Mouse (Mus musculus) adrenal gland, adult 2 months (tissue): ENCODE data around the gene Ugt2b37. TPM values are rescaled to one million over a fixed set of nuclear protein-coding genes. Genes with fewer than 3 reads are reported as not detected.
A peak's percentile ranks its signal among the peaks of the same experiment; 100 is the strongest.
"Not testable (repeated sequence)": the region's sequence is repeated elsewhere in the genome, so short reads cannot be mapped to it uniquely, and the experiment has no call there.

Source experiments
- DNase-seq: peaks from one replicate; pipeline ENCODE4 v3.0.0; 2021
- long read RNA-seq: library from polyadenylated mRNA; stranded (forward); transcript quantifications from one replicate; pipeline ENCODE4 v2.0.0, GENCODE M21; 2021
- polyA plus RNA-seq: library from polyadenylated mRNA; depleted of rRNA; stranded (reverse); fragments of >200 nt; gene quantifications from 2 replicates; pipeline ENCODE4 v1.2.3, GENCODE M21; 2012; rRNA removed
- total RNA-seq, 2 experiments: library from RNA; stranded (reverse); gene quantifications; 2 replicates each; pipeline ENCODE4 v1.2.3; 2021

The Ugt2b37 gene
- under 1 TPM in 1 of 2 experiments, not detected in 1; 0.20 TPM for total RNA-seq
- polyA plus RNA-seq = not detected in 2 replicates
- long read RNA-seq = 0 reads

DNA sequence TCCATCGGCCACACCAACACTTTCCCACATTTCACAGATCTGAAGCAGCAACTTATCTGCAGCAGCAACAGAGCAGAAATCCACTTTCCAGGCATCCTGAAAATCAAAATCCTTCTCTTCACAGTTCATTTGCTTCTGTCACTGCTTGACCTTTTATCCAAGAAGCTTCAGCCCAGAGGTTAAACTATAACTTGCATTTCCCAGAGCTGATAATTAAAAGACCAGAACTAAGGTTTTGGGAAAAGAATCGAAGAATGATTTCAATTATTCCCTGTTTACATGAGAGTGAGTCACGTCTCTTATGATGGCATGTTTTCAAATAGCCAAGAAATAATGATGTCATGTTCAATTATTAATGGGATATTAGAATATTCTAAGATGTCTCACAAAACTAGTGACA, at the start of gene Ugt2b37:
Gene Ugt2b37, minus strand, starts transcription at position 129 of the 400 bp plus-strand sequence.
- DNase-seq = not testable (repeated sequence)

DNA sequence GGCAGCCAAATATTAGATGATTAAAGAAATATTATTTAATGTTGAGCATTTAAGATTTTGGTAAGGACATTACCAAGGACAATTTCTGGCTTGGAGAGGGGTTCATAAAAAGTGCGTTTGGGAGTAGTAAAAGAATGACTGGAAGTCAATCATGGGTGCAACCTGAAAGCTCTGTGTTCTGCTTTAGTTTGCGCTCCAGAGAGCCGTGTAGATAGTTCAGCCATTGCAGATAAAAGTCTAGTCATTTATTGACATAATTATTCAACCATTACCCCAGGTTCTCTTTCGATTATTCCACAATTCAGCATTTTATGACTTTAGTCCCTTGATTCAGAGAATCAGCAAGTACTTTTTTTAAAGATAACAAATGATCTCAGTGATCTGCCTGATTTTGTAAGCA, 31.6 kb upstream of the Ugt2b37 start:
- not testable (repeated sequence) for DNase-seq

DNA sequence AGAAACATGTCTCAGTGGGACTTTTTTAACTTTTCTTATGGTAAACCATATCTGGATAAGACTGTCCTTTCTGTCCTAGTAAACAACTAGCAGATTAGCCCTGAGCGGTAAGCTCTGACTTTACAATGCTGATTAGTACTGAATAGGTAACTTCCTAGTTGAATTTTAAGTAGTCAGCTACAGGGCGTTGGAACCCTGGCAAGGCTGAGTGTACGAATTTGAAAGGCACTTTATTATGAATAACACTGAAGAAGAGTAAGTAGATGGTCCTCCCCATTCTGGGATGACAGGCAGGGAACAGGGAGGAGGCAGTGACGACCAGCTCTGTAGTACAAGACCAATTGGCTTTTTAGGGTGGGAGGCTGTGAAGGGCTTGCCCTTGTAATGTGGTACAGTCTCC, 21.4 kb upstream of the Ugt2b37 start:
- DNase-seq = not testable (repeated sequence)

DNA sequence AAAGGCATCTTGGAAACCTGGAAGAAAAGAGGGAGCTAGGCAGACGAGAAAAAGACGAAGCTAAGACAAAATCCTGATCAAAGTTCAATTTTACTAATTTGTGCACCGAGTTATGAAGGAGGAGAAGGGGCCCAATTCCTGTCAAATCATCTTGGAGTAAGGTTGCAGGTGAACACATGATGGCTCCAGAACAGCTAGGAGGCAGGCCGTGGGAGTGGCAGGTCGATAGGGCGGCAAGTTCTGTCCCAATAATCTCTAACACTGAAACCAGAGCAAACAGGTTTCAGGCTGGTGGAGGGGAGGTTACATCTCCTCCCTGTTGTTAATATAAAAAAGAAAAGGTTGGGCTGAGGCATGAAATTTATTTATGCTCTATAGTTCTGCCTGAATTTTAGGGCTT, 21.0 kb upstream of the Ugt2b37 start:
- DNase-seq = no peak

DNA sequence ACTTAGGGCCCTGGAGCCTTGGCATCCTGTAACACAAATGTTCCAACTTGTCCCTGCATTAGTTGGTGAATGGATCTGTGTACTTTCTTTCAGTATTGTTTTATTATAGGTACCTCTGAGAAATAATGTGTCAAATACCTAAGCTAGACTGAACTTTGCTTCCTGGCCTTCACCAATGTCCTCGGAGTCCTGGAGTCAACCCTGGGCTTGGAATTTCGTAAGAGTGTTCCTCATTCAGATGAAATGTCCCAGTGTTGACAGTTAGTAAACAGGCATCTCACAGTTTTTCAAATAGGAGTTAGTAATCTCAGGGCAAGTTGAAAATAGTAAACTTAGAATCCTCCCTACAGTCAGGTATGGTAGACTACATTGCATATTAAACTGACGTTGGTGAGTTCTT, 1.2 kb upstream of the Ugt2b37 start:
- DNase-seq = peak; percentile 2

DNA sequence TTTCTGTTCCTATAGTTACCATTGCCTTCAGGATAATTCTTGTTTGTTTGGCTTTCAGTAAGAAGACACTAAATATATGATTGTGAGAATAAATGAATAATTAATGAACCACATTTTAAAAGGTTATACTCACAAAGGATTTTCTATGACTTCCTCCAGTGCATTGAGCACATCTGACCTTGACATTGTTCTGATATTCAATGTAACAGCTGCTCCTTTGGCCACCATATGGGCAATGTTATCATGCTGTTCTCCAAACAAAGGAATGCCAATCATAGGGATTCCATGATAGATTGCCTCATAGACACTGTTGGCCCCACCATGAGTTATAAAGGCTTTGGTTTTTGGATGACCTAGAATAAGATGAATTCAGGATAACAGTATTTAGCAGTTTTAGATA, 12.5 kb downstream of the Ugt2b37 start:
- not testable (repeated sequence) for DNase-seq

DNA sequence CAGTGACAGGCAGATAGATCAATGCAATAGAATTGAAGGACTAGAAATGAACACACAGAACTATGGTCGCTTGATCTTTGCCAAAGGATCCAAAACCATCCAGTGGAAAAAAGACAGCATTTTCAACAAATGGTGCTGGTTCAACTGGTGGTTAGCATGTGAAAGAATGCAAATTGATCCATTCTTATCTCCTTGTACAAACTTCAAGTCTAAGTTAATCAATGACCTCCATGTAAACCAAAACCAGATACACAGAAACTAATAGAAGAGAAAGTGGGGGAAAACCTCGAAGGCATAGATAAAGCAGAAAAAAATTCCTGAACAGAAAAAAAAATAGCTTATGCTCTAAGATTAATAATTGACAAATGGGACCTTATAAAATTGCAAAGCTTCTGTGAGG, 58.2 kb downstream of the Ugt2b37 start:
- not testable (repeated sequence) for DNase-seq

Other genes starting within 250 kb of the Ugt2b37 start
- 1 to 10 TPM in 1 of 2 experiments, not detected in 1; 1.2 TPM for gene Ugt2b36, start 162.2 kb downstream of the Ugt2b37 start, total RNA-seq
- gene Ugt2b36, start 162.2 kb downstream of the Ugt2b37 start, polyA plus RNA-seq = not detected in 2 replicates
- under 1 TPM in 1 of 2 experiments, not detected in 1; 0.98 TPM for gene Ugt2b5, start 114.5 kb downstream of the Ugt2b37 start, total RNA-seq
- 0.07 TPM in 1 of 2 replicates, not detected in the other for gene Ugt2b5, start 114.5 kb downstream of the Ugt2b37 start, polyA plus RNA-seq
- gene Ugt2a3, start 82.4 kb upstream of the Ugt2b37 start, total RNA-seq = under 1 TPM in 1 of 2 experiments, not detected in 1; 0.26 TPM
- not detected in 2 replicates for gene Ugt2a3, start 82.4 kb upstream of the Ugt2b37 start, polyA plus RNA-seq
- not detected for gene Ugt2b38, start 169.4 kb upstream of the Ugt2b37 start, total RNA-seq
- gene Ugt2b38, start 169.4 kb upstream of the Ugt2b37 start, polyA plus RNA-seq = not detected in 2 replicates
- gene Ugt2a2, start 227.5 kb upstream of the Ugt2b37 start, total RNA-seq = not detected
- not detected in 2 replicates for gene Ugt2a2, start 227.5 kb upstream of the Ugt2b37 start, polyA plus RNA-seq
- not detected for gene Gm43638, start 232.0 kb upstream of the Ugt2b37 start, total RNA-seq
- not detected in 2 replicates for gene Gm43638, start 232.0 kb upstream of the Ugt2b37 start, polyA plus RNA-seq
- not detected for gene Ugt2a1, start 236.1 kb upstream of the Ugt2b37 start, total RNA-seq
- gene Ugt2a1, start 236.1 kb upstream of the Ugt2b37 start, polyA plus RNA-seq = not detected in 2 replicates